Mouse (Mus musculus) right cerebral cortex, adult 2 months (tissue): ENCODE measurements around the gene Pnpla6.

Experiments
- DNase-seq, 2 experiments: peaks; one replicate each; pipeline ENCODE4 v3.0.0; 2021 to 2022; ENCODE audit warnings: low spot score in 2 of 2

Gene Pnpla6

GRCm38 (mm10) chr8:3515260-3515671 lies at the start of gene Pnpla6:
Gene Pnpla6, plus strand, starts transcription at chr8:3515384.
- DNase-seq = peak; percentile 89 to 92

- DNase-seq = peak; percentile 81 to 89
Observed at GRCm38 (mm10) chr8:3467006-3467885, 47.9 kb upstream of the Pnpla6 start, which contains the start of gene Pex11g. Gene Pex11g, minus strand, starts transcription at chr8:3467680.

- DNase-seq = no peak
Observed at GRCm38 (mm10) chr8:3467886-3468545, 47.2 kb upstream of the Pnpla6 start.

- DNase-seq = no peak
Observed at GRCm38 (mm10) chr8:3468838-3469237, 46.3 kb upstream of the Pnpla6 start.

GRCm38 (mm10) chr8:3470562-3470961 lies 44.6 kb upstream of the Pnpla6 start, which contains the start of gene Tex45:
Gene Tex45, plus strand, starts transcription at chr8:3470862.
- DNase-seq = no peak

GRCm38 (mm10) chr8:3475715-3476429 lies 39.3 kb upstream of the Pnpla6 start:
- no peak for DNase-seq

GRCm38 (mm10) chr8:3480221-3480785 lies 34.9 kb upstream of the Pnpla6 start:
- no peak for DNase-seq

- DNase-seq = no peak
Observed at GRCm38 (mm10) chr8:3481605-3482004, 33.6 kb upstream of the Pnpla6 start.

GRCm38 (mm10) chr8:3482240-3482740 lies 32.9 kb upstream of the Pnpla6 start:
- no peak for DNase-seq

GRCm38 (mm10) chr8:3483546-3483945 lies 31.6 kb upstream of the Pnpla6 start:
- no peak for DNase-seq

GRCm38 (mm10) chr8:3485192-3485591 lies 30.0 kb upstream of the Pnpla6 start:
- DNase-seq = no peak

GRCm38 (mm10) chr8:3492901-3493844 lies 22.0 kb upstream of the Pnpla6 start, which contains the start of gene Zfp358:
Gene Zfp358, plus strand, starts transcription at chr8:3493138.
- peak; percentile 49 to 62 for DNase-seq

GRCm38 (mm10) chr8:3493845-3494208 lies 21.4 kb upstream of the Pnpla6 start:
- DNase-seq = no peak

GRCm38 (mm10) chr8:3495578-3496427 lies 19.4 kb upstream of the Pnpla6 start:
- DNase-seq = no peak

GRCm38 (mm10) chr8:3496428-3496748 lies 18.8 kb upstream of the Pnpla6 start:
- no peak for DNase-seq

- no peak for DNase-seq
Observed at GRCm38 (mm10) chr8:3498583-3498982, 16.6 kb upstream of the Pnpla6 start.

GRCm38 (mm10) chr8:3499751-3500150 lies 15.4 kb upstream of the Pnpla6 start:
- DNase-seq = no peak

- peak; percentile 97 to 99 for DNase-seq
Observed at GRCm38 (mm10) chr8:3500235-3501090, 14.7 kb upstream of the Pnpla6 start, which contains the start of gene Mcoln1. Gene Mcoln1, plus strand, starts transcription at chr8:3500457.

GRCm38 (mm10) chr8:3502217-3502616 lies 13.0 kb upstream of the Pnpla6 start:
- peak; percentile 36 to 43 for DNase-seq
